Mouse (Mus musculus) left cerebral cortex, adult 18-20 months (tissue): ENCODE results near the gene Tdp2. TPM values are rescaled to one million over a fixed set of nuclear protein-coding genes. Genes with fewer than 3 reads are reported as not detected.
"Not testable (repeated sequence)": the region's sequence is repeated elsewhere in the genome, so short reads cannot be mapped to it uniquely, and the experiment has no call there.

Experiments used
- DNase-seq, 2 experiments: peaks; one replicate each; pipeline ENCODE4 v3.0.0; 2021 to 2022; ENCODE audit warnings: low spot score in 2 of 2, mixed read lengths in 1 of 2
- total RNA-seq, 2 experiments: library from RNA; stranded (reverse); gene quantifications; 2 replicates each; pipeline ENCODE4 v1.2.3; 2021

The Tdp2 gene
- total RNA-seq, 2 experiments from 2014 or later: 21.5 to 23.0 TPM

DNA sequence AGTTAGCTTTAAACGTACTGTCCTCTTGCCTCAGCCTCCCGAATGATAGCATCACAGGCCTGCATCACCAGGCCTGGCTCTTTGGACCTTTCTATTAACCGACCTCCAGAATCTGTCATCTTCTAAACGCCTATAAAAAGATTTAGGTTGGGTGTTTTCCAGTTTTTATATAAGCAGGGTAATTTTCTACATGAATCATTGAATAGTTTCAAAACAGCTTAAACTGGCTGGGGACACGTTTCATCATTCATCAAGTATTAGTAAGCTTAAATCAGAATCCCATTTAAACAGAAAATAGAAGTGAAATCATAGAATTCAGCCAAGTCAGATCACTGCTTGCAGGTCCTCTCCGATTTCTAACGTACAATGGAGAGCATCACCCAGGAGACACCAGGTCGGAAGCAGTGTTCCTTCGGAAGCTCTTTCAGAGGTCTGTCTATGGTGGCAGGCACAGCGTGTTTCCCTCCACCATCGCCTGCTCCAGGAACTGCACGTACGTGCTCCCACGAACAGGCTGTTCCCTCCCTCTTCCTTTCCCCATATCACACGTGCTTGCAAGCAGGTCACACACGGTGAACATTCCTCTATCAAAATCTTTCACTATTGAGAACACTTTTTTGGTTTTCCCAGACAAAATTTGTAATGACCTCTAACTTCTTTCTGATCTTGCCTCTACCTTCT, 8.7 kb upstream of the Tdp2 start:
- DNase-seq: no peak

DNA sequence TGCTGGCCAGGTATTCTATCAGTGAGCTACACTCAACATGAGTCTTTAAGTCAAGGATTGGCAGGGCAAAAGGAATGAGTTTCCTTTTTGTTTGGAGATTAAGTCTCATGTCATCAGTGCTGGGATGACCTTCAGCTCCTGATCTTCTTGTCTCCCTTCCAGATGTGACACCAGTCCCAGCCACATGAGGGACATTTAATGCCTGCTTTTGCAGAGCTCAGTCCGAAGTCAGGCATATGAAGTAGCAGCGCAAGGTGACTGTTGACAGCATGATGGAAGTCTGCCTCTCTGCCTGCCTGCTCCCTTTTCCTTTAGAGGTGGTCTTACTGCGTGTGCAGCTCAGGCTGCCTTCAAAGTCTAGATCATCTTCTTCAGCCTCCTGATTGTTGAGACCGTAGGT, 6.8 kb upstream of the Tdp2 start:
- DNase-seq: no peak

DNA sequence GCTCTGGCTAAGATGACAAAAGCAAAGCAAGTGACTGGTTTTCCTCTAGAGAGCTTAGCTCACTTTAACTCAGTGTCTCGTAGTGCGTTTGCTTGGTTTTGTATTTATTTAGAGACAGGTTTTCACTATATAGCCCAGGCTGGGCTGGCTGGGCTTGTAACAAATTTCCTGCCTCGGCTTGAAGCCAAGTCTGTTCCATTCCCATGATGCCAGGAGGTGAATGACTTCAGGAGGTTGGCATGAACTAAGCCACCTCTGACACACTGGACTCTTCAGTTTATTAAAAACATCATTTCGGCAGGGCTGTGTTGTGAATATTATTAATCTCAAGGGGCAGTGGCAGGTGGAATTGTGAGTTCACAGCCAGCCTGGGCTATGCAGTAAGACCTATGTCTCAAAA, 5.9 kb upstream of the Tdp2 start:
- DNase-seq: no peak

DNA sequence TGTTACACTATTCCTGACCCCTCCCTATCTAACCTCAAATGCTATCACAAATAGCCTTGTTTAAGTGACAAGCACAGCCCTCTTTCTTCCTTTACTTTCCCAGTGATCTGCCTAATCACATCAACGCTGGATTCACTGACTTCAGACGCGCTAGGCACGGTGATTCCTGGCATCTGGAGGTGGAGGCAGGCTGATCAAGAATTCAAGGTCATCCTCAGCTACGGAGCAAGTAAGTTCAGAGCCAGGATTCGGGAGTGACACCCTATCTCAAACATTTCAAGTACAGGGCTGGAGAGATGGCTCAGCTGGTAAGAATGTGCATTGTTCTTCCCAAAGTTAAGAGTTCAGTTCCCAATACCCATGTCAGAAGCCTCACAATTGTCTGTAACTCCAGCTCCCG, 5.4 kb upstream of the Tdp2 start:
- DNase-seq: no peak

DNA sequence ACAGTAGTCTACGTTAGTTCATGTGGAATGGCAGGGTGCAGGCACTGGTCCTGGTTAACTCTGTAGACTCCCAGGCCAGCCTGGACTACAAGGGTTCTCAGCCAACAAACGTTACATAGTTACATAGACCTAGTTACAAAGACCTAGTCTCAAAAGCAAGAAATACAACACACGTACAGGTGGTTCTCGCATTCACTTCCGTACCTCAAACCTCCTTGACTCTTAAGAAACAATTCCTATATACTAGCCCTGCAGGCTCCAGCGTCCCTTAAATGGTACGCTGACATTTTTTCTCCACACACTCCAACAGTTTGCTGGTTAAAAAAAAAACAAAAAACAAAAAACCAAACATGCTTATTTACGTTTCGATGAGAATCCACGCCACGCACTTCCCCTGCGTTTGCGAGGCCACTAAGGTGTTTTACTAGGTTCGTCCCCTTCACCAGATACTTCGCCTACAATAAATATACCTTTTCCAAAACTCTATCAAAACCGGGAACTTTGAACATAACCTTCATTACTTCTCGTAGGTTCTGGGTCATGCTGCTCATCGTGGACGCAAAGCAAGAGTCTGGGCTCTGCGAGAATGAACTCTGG, 625 bp upstream of the Tdp2 start:
- DNase-seq: no peak

DNA sequence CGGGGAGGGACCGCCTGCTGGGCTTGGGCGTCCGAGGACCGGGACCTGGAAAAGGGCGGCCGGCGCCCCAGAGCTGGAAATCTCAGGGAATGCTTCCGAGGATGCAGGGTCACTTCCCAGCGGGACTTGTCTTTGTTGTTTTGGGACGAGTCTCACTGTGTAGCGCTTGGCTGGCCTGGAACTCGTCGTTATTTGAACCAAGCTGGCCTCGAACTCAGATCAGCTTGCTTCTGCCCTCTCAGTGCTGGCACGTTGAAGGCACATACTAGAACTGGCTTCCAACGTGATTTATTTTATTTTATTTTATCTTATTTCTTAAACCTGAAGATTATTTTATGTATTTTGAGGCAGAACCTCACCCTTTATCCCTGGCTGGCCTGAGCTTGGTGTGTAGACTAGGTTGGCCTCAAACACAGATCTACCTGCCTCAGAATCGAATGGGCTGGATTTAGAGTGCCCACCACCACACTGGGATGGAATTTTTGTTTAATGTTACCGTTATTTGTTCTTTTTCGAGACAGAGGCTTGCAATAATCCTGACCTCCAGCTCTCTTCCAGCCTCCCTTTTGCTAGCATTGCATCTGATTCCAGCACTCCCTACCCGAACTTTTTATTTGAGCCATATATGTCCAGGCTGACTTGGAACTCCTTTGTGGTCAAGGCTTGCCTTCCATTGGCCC, 792 bp downstream of the Tdp2 start:
- DNase-seq: no peak

DNA sequence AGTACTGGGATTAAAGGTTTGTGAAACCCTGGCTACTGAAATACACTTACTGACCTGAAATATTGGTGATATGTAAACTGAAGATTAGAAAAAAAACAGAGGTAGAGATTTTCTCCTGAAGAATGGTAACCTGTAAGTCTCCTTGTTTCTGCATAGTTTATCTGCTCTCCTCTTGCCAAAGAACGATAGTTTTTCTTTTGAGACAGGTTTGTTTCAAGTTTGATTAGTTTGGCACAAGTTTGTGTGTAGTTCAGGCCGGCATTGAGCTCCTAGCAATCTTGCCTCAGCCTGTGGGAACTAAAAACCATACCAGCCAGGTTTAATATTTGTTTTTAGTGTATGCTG, 1.3 kb downstream of the Tdp2 start:
- DNase-seq: no peak

DNA sequence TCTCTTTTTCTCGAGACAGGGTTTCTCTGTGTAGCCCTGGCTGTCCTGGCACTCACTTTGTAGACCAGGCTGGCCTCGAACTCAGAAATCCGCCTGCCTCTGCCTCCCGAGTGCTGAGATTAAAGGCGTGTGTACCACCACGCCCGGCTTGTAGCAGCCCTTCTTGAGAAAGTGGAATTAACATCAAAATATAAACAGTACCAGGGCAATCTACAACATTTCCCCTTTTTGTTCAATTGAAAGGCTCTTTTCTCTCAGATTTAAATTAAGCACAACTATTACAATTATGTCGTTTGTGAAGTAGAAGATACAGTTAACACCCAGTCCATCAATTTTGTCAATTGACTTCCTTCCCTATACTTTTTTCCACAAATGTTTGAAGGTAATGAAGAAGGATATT, 6.3 kb downstream of the Tdp2 start:
- DNase-seq: not testable (repeated sequence)

DNA sequence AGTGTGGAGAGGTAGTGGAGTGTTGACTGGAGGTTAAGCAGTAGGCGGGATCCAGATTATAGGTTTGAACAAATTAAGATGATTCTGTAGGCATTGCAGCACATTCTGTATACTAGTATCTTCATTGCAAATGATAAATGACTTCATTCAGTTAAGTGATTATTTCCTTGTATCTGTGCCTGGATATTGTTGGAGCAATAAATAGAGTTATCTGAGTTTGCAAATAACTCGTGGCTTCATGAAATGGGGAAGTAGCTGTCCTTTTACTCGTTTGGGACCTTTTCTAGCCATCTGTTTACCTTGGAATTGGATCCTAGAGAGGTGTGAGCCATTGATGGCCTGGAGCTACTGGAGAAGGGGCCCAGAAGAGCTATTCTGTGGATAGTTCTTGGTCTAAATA, 8.4 kb downstream of the Tdp2 start:
- DNase-seq: no peak

DNA sequence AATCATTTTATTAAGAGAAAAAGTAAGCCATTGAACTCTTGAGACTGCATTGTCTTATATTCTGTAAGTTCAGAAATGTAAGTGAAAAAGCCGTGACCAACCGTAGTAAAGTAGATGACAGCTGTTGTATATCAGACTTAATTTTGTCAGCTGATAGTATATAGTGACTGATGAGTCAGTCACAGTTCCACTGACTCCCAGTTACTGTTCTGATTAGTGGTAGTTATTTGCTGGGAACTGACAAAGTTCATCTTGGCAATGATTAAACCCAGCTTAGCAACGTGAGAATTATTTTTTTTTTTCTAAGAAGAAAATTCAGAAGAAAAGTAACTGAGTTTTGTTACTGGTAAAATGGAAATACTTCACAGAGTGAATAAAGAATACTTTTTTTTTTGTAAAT, 10.2 kb downstream of the Tdp2 start:
- DNase-seq: no peak

DNA sequence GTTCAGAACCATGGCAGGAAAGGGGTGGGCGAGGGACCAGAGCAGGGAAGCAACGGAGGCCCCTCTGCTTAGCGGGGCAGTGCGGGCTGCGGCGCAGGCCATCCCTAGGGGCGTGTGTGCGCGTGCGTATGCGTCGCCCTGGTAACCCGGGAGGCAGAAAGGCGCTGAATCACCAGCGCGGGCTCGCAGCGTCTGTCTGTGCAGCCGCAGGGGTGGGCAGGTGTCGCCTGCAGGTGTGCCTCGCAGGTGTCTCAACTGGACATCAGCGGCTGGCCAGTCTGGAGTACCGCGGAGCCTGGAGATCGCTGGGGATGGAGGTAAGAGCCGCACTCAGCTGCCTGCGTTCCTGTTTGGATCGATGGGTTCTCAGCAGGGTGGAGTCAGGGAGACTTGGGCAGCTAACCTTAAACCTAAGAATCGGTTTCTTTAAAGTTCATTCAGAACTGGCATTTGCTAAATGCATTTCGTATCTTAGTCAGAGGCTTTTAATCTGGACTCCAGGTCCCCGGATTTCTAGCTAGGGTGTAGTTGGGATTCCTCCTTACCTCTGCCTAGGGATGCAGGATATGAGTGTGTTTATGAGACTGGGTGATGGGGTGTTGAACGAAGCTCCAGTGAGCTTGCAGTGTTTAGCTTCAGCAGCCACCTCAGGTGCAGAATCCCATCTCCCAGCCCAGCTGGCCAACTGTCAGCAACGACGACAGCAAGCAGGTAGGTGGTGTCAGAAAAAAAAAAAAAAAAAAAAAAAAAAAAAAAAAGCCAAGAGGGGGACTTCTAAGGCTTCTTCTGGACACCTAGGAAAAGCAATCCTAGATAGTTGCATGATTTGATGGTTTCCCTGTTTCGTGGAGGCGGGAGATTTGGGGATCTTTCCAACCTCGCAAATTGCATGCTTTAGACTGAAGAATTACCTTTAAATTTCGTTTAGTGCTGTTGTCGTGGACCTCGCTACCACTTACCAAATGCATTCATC, 13.8 kb downstream of the Tdp2 start, which contains the start of gene D130043K22Rik:
Gene D130043K22Rik, plus strand, starts transcription at position 153 of the 973 bp plus-strand sequence.
- DNase-seq: peak; percentile 73 to 84

DNA sequence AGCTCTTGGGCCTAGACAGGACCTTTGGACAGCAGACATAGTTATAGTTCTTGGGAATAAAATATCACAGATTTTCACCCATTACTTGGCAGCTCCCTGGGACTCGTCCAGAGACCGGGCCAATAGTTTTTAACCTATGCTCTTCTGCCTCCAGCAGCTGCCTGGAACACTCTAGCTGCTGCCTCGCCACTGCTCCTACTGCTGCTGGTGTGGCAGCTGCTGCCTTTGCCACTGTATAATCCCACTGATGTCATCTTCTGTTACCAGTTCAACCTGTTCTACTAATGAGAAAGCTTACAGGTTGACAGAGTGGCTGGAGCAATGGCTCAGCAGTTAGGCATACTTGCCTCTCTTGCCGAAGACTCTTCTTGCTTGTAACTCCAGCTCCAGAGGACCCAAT, 17.8 kb downstream of the Tdp2 start:
- no peak for DNase-seq

DNA sequence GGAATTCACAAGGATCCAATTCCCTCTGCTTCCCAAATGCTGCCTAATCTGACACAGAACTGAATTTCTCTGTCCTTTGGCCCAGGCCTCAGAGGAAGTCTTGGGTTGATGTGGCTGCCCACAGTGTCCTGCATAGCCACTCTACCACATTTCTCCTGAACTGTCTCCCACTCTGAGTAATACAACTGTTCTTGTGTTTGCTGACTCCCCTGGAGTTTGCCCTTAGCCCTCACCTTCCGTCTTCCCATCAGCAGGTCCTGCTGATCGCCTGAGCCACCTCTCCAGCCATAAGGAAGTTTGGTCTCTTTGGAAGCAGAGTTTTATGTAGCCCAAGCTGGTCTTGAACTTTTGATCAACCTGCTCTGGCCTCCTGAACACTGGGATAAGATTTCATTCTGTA, 20.5 kb downstream of the Tdp2 start:
- no peak for DNase-seq

DNA sequence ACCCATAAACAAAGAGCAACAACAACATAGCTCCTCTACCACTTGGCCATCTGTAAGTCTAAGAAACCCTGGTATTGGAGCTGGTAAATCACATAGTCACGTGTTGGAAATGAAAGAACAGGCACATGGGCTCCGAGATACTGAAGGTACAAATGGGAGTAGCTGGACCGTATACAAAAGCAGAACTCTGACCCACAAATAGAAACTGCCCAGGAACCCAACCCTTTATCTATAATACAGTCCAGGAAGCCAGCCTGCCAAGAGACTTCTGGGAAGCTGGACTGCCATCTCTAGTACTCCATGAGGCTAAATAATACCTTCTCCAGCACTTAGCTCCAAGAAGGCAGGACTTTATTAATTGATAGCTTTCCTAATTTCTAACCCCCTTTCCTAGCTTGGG, 21.1 kb downstream of the Tdp2 start:
- DNase-seq: no peak

DNA sequence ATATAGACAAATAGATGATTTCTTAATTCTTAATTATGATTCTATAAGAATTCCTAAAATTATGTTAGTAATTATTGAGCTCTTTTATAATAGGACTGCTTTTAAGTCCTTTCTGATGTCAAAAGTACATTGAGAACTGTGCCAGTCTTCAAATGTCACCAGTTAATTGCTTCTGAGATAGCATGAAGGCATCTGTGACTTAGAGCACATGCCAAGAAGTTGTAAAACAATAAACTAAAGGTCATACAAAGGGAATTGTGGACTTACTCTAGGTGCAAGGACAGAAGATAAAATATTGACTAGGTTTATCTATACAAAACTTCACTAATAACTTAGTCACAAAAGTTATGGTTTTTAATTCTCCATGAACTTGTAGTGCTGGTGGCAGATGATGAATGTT, 27.6 kb downstream of the Tdp2 start:
- no peak for DNase-seq

DNA sequence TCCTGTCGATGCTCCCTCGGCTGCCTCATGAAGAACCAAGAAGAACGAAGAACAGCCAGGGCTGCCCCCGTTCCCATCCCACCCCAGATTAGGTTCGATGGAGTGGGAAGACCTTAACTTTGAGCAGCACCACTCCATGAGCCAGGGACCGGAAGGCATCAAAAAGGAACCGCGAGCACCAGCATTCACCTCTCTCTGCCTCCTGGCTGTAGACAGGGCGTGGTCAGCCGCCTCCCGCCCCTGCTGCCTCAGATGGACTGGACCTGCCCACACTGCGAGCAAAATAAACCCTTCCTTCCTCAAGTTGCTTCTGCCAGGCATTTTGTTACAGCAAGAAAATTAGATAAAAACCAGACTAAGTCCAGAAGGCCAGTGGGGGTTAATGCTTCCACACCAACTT, 29.6 kb downstream of the Tdp2 start:
- DNase-seq: no peak

DNA sequence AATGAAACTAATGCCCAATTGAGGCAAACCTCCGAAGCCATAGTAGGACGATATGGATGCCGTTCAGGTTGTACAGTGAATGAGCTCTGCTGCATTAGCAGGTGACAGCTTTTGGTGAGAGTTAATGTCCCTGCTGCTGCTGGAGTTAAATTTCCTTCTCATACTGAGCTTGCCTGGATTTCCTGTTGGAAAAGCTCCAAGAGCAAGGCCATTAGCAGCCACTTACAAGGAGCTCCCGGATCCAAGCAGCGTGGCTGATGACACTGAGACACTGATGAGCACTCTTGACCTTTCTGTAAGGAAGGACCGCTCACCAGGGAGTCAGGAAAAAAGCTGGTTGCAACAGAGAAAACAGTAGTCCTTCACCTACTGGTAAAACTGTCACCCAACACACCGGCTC, 30.5 kb downstream of the Tdp2 start:
- DNase-seq: no peak

DNA sequence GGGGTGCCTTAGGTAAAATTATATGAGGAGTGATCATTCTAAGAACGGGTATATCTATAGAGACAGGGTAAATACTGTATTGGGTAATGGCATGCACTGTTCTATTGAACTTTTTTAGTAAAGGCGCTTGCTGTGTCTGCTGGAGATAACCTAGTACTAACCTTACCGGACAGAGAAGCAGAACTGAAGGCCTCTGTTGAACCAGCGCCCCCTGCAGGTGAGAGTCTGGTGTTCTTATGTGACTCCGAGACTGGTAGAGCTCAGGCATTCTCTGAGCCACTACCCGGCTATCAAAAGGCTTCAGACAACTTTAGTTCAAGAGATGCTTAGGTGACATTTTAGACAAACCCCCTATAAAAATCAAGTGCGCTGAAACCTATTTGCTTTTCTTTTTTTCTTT, 31.0 kb downstream of the Tdp2 start:
- DNase-seq: peak; percentile 51 to 69

DNA sequence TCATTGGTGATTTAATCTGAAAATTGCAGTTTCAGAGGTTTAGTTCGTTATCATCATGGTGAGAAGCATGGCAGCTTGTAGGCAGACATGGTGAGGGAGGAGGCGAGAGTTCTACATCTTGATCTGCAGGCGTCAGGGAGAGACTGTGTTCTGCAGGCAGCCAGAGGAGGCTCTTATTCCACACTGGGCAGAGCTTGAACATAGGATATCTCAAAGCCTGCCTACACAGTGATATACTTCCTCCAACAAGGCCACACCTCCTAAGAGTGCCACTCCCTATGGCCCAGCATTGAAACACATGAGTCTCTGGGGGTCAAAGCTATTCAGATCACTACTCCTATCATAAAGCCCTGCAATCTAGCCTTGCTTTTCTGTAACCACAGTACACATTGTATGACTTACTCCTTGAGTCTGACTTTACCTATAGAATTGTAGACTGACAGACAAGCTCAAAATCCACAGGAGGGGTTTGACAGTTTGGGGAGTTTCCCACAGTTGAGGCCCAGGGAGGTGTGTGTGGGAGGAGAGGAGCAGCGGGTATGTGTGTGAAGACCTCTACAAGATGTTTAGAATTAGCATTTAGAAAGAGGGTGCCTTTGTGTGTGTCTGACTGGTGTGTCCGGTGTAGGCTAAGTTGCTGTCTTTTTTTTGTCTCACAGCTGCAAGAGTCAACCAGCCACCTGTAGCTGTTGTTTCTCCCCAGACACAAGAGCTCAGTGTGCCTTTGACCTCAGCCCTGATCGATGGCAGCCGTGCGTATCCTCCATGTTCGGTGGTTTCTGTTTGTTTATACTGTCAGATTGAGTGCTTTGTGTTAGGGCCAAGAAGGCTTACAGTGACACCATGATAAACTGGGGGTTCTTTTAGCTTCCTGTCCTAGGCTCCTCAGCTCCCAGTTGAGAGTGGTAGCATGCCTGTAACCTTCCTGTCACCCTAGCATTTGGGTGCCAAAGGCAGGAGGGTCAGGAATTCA, 35.2 kb downstream of the Tdp2 start:
- no peak for DNase-seq

DNA sequence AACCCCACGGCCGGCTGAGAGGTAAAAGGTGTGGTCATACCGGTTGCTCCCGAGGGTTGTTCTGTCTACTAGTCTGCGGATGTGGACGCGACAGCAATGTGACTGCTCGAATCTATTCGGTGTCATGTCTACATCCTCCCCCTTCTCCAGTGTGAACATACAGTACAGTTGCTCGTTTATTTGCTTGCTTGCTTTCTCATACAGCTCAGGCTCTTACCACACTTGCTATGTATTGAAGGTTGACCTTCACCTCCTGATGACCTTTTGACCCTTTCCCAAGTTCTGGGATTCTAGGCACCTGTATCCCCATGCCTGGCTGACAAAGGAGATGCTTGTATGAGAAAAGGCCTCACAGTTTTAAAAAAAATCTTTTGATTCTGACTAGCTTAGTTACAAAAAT, 36.3 kb downstream of the Tdp2 start:
- no peak for DNase-seq
